Mouse (Mus musculus) hindbrain, embryonic 11.5 days (tissue): Measurements from ENCODE around the gene Pmepa1. TPM values are rescaled to one million over a fixed set of nuclear protein-coding genes. Genes with fewer than 3 reads are reported as not detected.

Experiments used
- ATAC-seq: fragments of 200-750 bp; cut with Nextera tagmentation; 2 replicates; pipeline ENCODE4 v1.8.0; 2017; ENCODE audit warnings: mild to moderate bottlenecking, moderate TSS enrichment, moderate library complexity; ENCODE audit not compliant: low FRiP score
- DNase-seq: peaks from one replicate; pipeline ENCODE4 v3.0.0-alpha.2; 2015; ENCODE audit warnings: low spot score
- H3K27ac ChIP-seq: fragments of 300-500 bp; sonication (generic); 2 replicates; pipeline ENCODE4 v1.5.1; 2014; ENCODE audit warnings: mild to moderate bottlenecking, low read depth, low read length
- H3K27me3 ChIP-seq: fragments of 300-500 bp; sonication (generic); 2 replicates; pipeline ENCODE4 v1.6.1; 2014; ENCODE audit warnings: mild to moderate bottlenecking, low read length, moderate library complexity, mixed read lengths; ENCODE audit not compliant: control insufficient read depth, insufficient read depth
- H3K36me3 ChIP-seq: fragments of 300-500 bp; sonication (generic); 2 replicates; pipeline ENCODE4 v1.6.1; 2014; ENCODE audit warnings: mild to moderate bottlenecking, low read length, moderate library complexity, mixed read lengths; ENCODE audit not compliant: control insufficient read depth, insufficient read depth
- H3K4me1 ChIP-seq: fragments of 300-500 bp; sonication (generic); replicated peaks from 2 replicates; pipeline ENCODE4 v1.6.1; 2014; ENCODE audit warnings: low read length, mixed read lengths; ENCODE audit not compliant: control insufficient read depth, insufficient read depth
- H3K4me2 ChIP-seq: fragments of 300-500 bp; sonication (generic); replicated peaks from 2 replicates; pipeline ENCODE4 v1.6.1; 2014; ENCODE audit warnings: mild to moderate bottlenecking, low read depth, low read length
- H3K4me3 ChIP-seq: fragments of 300-500 bp; sonication (generic); 2 replicates; pipeline ENCODE4 v1.5.1; 2014; ENCODE audit warnings: low read depth, low read length
- H3K9ac ChIP-seq: fragments of 300-500 bp; sonication (generic); 2 replicates; pipeline ENCODE4 v1.6.1; 2014; ENCODE audit warnings: low read depth, low read length
- H3K9me3 ChIP-seq: fragments of 300-500 bp; sonication (generic); 2 replicates; pipeline ENCODE4 v1.6.1; 2016; ENCODE audit warnings: low read length; ENCODE audit not compliant: control insufficient read depth
- WGBS: fragments of 180-500 bp; shearing (Covaris S2); extraction: QIAGEN DNeasy Blood & Tissue Kit; methylation state at CpG from one replicate; pipeline ENCODE4 v1.1.7; 2014; 5-methylcytosine and 5-hydroxymethylcytosine counted together
- polyA plus RNA-seq: library from polyadenylated mRNA; unstranded; fragments of >200 nt; fragmentation: Nextera tagmentation; extraction: Ambion mirVana; gene quantifications from 2 replicates; pipeline ENCODE4 v1.2.1, GENCODE M21; 2014

The Pmepa1 gene
- polyA plus RNA-seq, 1 experiment from 2014 or later, result 5.0 TPM

- H3K9ac ChIP-seq, result no peak overlapping the region
- H3K27me3 ChIP-seq, result no peaks in the 10 kb centered on the region
- H3K9me3 ChIP-seq, result no peaks in the 10 kb centered on the region
- ATAC-seq, result no peak
- no peak for DNase-seq
- no peaks in the 10 kb centered on the region for H3K36me3 ChIP-seq
- no peak overlapping the region for H3K27ac ChIP-seq
- no peak overlapping the region for H3K4me3 ChIP-seq
- no peaks in the 10 kb centered on the region for H3K4me1 ChIP-seq
- H3K4me2 ChIP-seq, result no peak overlapping the region
- 95% methylated on average over 14 of the region's 14 CpGs for WGBS
Observed at GRCm38 (mm10) chr2:173205563-173206099, 70.7 kb downstream of the Pmepa1 start.

GRCm38 (mm10) chr2:173204671-173205070 lies 71.7 kb downstream of the Pmepa1 start:
- Histone ChIP-seq H3K4me1 (no peaks in the 10 kb centered on the region), H3K4me3 (no peak overlapping the region), H3K9ac (no peak overlapping the region), H3K9me3 (no peaks in the 10 kb centered on the region), H3K27ac (no peak overlapping the region), H3K36me3 (no peaks in the 10 kb centered on the region), H3K4me2 (no peak overlapping the region), H3K27me3 (no peaks in the 10 kb centered on the region)
- ATAC-seq (no peak), DNase-seq (no peak)
- 68% methylated on average over 4 of the region's 4 CpGs for WGBS

GRCm38 (mm10) chr2:173203726-173204125 lies 72.6 kb downstream of the Pmepa1 start:
- Histone ChIP-seq H3K36me3 (no peaks in the 10 kb centered on the region), H3K9me3 (no peaks in the 10 kb centered on the region), H3K4me1 (no peaks in the 10 kb centered on the region), H3K27ac (no peak overlapping the region), H3K27me3 (no peaks in the 10 kb centered on the region), H3K4me2 (no peak overlapping the region), H3K4me3 (no peak overlapping the region), H3K9ac (no peak overlapping the region)
- 86% methylated on average over 3 of the region's 3 CpGs for WGBS
- DNase-seq, result no peak
- ATAC-seq, result no peak

- H3K27ac ChIP-seq, result no peak overlapping the region
- ATAC-seq, result no peak
- no peak overlapping the region for H3K4me3 ChIP-seq
- H3K4me2 ChIP-seq, result no peak overlapping the region
- no peak overlapping the region for H3K9ac ChIP-seq
- no peaks in the 10 kb centered on the region for H3K9me3 ChIP-seq
- DNase-seq, result no peak
- no peaks in the 10 kb centered on the region for H3K36me3 ChIP-seq
- H3K27me3 ChIP-seq, result no peaks in the 10 kb centered on the region
- 85% methylated on average over 19 of the region's 19 CpGs for WGBS
- H3K4me1 ChIP-seq, result no peaks in the 10 kb centered on the region
Observed at GRCm38 (mm10) chr2:173202924-173203689, 73.2 kb downstream of the Pmepa1 start.

- Histone ChIP-seq H3K9me3 (no peaks in the 10 kb centered on the region), H3K4me1 (no peaks in the 10 kb centered on the region), H3K27me3 (no peaks in the 10 kb centered on the region), H3K27ac (no peak overlapping the region), H3K36me3 (no peaks in the 10 kb centered on the region), H3K9ac (no peak overlapping the region), H3K4me3 (no peak overlapping the region), H3K4me2 (no peak overlapping the region)
- WGBS, result 92% methylated on average over 4 of the region's 4 CpGs
- DNase-seq, result no peak
- no peak for ATAC-seq
Observed at GRCm38 (mm10) chr2:173194796-173195195, 81.5 kb downstream of the Pmepa1 start.

- Histone ChIP-seq H3K36me3 (no peaks in the 10 kb centered on the region), H3K27ac (no peak overlapping the region), H3K9ac (no peak overlapping the region), H3K27me3 (no peaks in the 10 kb centered on the region), H3K4me3 (no peak overlapping the region), H3K4me2 (no peak overlapping the region), H3K4me1 (no peaks in the 10 kb centered on the region), H3K9me3 (no peaks in the 10 kb centered on the region)
- ATAC-seq (no peak), DNase-seq (no peak)
- 39% methylated on average over 8 of the region's 8 CpGs for WGBS
Observed at GRCm38 (mm10) chr2:173187182-173187855, 89.0 kb downstream of the Pmepa1 start.

- DNase-seq (peak; percentile 94), ATAC-seq (peak; percentile 74)
- Histone ChIP-seq H3K9ac (no peak overlapping the region), H3K27ac (no peak overlapping the region), H3K4me3 (no peak overlapping the region), H3K27me3 (no peaks in the 10 kb centered on the region), H3K9me3 (no peaks in the 10 kb centered on the region), H3K4me2 (no peak overlapping the region), H3K4me1 (no peaks in the 10 kb centered on the region), H3K36me3 (no peaks in the 10 kb centered on the region)
- 35% methylated on average over 26 of the region's 26 CpGs for WGBS
Observed at GRCm38 (mm10) chr2:173186047-173186943, 90.0 kb downstream of the Pmepa1 start.

GRCm38 (mm10) chr2:173185282-173185681 lies 91.1 kb downstream of the Pmepa1 start:
- Histone ChIP-seq H3K27ac (no peak overlapping the region), H3K4me1 (no peaks in the 10 kb centered on the region), H3K27me3 (no peaks in the 10 kb centered on the region), H3K4me2 (no peak overlapping the region), H3K9ac (no peak overlapping the region), H3K9me3 (no peaks in the 10 kb centered on the region), H3K36me3 (no peaks in the 10 kb centered on the region), H3K4me3 (no peak overlapping the region)
- WGBS, result 73% methylated on average over 6 of the region's 6 CpGs
- DNase-seq, result no peak
- ATAC-seq, result no peak
